Mouse (Mus musculus) brain, adult 2 months (tissue): ENCODE data around the gene Rprm.
A peak's percentile ranks its signal among the peaks of the same experiment; 100 is the strongest.

ENCODE experiments used
- DNase-seq: peaks from one replicate; pipeline ENCODE4 v3.0.0; 2011; ENCODE audit warnings: low read depth, low spot score

Rprm gene

DNA sequence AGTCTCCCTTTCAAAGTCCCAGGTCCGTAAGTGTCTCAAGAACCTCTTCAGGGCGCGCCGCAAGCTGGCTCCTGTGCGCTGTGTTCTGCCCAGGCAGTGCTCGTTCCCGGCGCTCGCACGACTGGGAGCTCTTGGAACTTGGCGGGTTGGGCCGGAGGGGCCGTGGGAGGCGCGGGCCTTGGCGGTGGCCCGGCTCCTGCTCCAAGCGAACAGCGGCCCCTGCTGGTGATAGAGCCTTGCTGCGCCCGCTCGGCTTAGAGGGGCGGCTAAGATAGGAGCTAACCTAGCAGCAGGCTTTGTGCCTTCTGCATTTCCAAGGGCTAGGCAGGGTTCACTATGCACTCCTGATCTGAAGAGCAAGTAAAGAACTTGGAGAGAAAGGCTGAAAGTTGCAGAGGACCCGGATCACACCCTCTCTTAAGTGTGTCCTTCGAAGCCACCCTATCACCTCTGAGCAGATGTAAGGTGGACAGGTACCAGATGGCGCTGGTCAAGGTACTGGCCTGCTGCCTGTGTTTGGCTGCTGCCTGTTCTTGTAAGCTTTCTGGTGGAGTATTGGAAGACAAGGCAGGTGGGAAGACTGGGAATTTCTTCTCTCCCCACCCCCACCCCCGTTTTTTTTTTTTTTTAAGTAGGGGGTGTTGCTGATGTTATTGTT, at the start of gene Rprm:
Gene Rprm, minus strand, starts transcription at position 123 of the 658 bp plus-strand sequence.
- peak; percentile 94 for DNase-seq

DNA sequence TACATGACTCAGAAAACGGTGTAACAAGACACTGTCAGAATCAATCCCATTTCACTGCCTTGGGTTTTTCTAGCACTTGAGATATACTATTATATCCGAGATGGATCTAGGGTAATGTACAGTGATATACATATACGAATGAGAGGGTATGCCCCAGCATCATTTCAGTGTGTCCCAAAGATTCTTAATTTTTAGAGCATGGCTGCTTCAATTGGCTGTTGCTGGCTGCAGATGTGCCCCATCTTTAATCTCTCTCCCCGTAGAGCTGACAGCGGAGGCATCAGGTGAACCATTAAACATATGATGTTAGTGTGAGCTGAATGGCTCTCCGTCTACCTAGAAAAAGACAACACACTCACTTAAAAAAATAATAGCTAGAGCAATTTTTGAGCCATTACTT, 34.0 kb upstream of the Rprm start:
- DNase-seq: no peak

DNA sequence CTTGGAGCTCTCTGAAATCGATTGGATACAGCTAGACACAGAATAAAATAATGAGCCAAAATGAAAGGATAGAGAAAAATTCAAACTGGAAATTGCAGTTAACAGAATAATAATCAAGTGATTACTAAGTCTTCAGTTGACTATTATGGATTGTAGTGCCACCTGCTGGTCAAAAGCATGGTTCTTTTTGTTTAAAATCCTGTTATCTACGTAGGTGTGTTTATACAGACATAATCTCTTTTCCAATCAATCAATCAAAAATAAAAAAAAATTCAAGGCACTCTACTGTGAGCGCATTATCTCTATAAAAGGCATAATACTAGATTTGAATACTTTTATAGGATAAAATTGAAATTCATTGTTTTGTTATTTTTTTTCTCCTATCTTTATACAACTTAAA, 33.5 kb upstream of the Rprm start:
- DNase-seq: peak; percentile 67

DNA sequence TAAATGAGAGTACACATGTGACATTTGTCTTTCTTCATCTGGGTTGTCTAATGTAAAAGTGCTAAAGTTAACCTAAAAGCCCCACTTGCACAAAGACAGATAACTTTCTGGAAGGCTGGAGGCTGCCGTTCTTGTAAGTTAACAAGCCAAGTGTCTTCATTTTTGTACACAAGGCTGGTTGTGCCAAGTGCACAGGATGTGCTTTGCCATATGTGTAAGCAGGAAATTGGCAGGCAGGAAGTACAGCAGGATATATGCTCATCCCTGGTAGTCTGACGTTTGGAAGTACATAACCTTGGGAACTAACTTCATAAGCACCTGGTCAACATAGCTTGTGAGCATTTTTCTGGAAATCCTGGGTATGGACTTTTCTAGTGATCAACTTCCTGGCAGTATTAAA, 25.9 kb upstream of the Rprm start:
- peak; percentile 7 for DNase-seq

DNA sequence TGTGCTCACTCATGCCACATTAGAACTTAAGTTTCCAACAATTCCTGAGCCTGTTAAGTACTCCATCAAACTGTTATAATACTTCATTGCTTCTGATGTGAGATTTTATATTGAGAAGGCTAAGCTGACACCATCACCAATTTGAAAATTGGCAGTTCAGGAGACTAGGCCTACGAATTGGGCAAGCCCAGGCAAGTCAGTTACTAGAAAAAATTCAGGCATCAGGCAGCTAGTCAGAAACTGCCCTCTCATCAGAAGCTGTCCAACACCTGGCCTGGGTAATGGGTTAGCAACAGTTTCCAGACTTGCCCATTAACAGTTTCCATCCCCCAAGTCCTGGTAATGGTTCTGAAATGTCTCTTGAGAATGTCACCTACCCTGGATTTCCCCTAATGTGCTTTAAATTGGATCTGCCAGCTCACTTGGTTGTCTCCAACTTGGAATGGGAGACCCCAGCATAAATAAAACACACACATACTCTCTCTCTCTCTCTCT, 20.9 kb upstream of the Rprm start:
- no peak for DNase-seq

DNA sequence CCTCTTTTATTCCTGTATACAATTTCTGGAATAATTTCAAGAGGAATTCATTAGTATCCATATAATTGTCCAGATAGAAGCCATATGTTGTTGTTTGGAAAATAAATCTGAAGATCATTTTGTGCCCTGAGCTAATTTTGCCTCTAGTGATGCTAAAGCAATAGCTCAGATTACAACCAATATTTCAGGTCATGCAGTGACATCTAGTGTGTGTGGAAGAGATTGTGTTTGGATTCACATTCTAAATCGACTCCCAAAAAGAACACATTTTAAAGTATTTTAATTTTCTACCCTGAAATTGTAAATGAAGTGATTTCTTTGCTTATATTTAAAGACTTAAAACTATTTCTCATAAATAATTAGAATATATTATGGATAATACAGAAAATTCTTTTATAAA, 14.6 kb upstream of the Rprm start:
- peak; percentile 17 for DNase-seq

DNA sequence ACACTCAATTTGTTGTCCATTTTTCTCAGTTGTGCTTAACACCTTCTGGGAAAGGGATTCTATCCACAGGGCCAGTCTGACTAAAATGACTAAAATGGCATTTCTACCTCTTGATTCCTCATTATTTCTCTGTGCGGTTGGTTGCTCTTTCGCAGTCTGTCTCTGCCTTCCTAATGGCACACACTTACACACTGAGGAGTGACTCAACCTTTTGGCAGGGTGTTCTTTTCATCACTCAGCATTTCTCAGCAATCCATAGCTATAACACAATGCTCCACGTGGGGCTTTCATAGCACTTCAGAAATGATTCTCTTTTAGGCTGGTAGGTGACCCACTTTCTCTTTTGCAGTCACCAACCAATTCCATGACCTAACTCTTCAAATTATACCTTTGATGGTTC, 7.3 kb upstream of the Rprm start:
- peak; percentile 55 for DNase-seq

DNA sequence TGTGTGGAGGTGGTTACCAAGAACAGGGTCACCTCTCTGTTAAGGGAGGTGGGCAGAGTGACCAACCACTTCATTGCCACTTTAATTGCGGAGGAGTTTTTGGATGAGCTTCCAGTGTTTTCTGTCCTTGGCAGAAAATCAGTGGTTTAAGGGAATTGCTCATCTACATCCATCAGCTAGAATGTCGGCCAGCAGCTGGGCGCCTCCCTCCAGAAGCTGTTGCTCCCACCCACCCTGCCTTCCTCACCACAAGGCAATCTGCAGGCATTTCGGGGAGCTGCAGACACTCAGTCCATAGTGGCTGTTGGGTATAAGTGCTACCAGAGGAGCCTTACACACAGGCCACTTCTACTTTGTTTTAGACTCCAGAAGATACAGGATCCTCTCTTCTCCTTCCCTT, 902 bp upstream of the Rprm start:
- peak; percentile 78 for DNase-seq

DNA sequence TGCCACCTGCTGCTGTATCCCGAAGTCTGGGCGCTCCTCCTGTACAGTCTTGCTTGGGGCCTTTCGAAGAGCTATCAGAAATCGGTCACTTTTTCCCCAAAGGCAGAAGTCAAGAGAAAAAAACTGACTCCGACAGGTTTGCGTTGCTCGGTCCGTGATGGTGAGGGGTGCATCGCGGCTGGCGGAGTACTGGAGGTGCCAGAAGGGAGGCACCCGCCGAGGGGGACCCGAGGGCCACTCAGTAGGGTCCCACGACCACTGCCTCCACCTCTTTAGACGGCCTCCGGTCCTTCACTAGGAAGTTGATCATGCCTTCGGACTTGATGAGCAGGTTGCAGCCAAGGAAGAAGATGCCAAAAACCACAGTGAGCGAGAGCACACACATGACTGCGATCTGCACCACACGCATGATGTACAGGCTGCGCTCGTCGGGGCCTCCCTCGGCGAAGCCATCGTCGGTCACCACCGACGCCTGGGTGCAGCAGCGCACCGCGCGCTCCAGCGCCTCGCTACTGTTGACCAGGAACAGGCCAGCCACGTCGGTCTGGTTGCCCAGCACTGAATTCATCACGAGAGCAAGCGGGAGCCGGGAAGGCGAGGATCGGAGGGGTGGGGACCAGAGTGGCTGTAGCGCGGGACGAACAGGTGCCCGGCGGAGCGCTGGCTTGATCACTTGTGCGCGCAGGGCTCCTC, 469 bp downstream of the Rprm start:
- DNase-seq: peak; percentile 28

DNA sequence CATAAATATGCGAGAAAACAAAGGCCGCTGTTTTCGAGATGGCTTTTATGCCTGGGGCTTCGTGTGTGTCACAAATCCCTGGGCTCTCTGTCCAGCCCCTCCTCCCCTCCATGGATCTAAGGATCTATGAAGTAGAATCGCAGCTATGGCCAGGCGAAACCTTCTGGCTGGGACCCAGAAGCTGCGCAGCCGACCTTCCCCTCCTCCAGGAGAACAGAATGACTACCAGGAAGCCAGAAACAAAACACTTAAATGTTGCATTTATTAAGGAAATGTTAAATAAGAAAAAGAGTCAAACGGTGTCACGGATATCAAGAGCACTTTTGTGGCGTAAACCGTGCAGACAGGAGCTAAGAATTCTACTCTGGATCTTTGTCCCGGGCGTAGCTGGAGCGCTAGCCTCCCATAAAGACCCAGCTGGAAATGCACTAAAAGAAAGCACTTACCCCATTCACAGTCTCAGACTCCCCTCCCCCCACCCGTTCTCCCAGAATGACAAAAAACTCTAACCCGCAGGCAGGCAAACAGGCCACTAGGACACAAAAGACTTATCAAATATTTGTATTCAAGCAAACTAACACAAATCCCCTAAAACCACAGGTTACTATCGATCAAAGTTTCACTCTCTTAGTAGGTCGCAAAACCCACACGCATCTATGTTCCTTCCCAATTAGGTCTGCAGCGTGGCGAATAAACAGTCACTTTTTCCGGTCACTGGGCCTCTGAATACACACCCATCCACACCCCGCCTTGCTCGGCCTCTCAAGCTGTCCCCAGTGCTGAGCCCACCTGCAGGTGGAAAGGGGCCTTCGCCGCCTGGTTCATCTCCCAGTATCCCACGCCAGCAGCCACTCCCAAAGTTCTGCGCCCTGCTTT, 1.3 kb downstream of the Rprm start:
- DNase-seq: peak; percentile 16

DNA sequence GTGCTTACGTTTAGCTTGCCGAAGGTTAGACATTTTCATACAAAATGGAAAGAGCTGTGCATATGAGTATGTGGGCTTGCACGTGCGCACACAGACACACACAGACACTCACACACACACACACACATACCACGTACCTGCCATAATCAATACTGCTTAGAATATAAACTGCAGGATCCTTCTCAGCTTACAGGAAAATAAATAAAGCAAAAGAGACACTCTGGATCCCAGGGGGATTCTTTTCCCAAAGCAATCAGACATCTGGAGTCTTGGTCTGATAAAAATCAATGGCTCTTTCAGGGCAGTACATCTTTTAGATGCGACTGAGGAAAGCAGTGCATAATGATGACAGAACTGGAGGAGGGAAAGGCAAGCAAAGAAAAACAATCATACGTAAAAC, 6.4 kb downstream of the Rprm start:
- no peak for DNase-seq

DNA sequence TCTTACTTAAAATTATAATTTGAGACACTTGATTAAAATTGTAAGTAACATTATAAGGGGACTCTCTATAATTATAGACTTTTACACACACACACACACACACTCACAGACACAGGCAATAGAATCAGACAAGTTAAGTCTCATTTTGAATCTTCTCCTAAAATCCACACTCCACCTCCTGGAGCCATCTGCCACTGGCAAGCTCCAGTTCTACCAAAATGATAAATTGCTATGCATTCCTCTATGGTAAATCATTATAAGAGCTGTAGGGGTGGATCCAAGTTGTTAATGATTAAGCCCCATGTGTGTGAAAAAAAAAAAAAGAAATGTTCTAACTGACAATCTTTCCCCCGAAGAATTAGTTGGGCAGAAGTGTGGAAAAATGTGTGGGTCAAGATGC, 13.8 kb downstream of the Rprm start:
- DNase-seq: peak; percentile 56

DNA sequence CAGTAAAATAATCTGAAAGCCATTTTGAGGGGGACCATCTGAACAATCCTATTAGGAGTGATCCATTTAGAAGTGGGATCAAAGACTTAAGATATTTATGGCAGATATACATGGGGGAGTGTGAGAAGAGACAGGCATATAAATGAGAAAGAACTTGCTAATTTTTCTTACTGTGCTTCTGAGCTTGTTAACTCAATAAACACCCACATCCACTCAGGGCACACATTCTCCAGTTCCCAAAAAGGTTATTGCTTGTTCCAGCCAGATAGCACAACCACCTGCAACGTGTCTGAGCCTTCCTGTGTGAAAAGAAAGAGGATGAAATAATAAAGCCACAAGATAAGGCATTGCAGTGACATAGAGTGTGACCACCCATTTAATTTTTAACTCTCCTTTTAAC, 22.9 kb downstream of the Rprm start:
- peak; percentile 38 for DNase-seq

DNA sequence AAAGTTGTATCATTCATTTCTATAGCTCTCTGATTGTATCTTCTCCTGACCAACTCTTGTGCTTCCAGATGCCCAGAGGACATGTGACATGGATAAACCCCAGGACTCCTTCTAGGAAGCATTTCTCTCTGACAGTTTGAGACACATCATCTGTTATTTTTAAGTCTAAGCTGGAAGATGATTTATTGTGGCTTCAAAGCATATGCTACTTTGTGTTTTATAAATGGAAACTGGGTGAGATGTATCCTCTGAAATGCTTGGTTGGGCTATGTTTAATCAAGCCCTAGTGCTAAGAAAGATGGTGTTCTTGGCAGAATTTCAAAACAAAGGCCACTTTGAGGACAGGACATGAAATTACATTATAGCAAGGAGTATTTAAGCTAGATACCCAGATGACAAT, 24.3 kb downstream of the Rprm start:
- peak; percentile 55 for DNase-seq
